Mouse (Mus musculus) CH12.LX (cell line): ENCODE results near the gene Hdac9. TPM values are rescaled to one million over a fixed set of nuclear protein-coding genes. Genes with fewer than 3 reads are reported as not detected.

ENCODE experiments used
- DNase-seq: peaks from one replicate; pipeline ENCODE4 v3.0.0-alpha.2; 2013; ENCODE audit errors: extremely low read depth
- H3K27ac ChIP-seq: 2 replicates; pipeline ENCODE4 v1.5.1; 2012; ENCODE audit warnings: low read depth, mild to moderate bottlenecking, control low read depth, moderate library complexity; ENCODE audit not compliant: insufficient read depth
- H3K27me3 ChIP-seq: replicated peaks from 2 replicates; pipeline ENCODE3; 2012; ENCODE audit warnings: inconsistent platforms
- H3K36me3 ChIP-seq, 2 experiments: replicated peaks in 1 of 2; 2 replicates each; pipeline versions ENCODE3 to v1.6.1; 2012; ENCODE audit warnings: inconsistent platforms in 1 of 2, low read length in 1 of 2, mild to moderate bottlenecking in 1 of 2, mixed read lengths in 1 of 2, moderate library complexity in 1 of 2; ENCODE audit not compliant: control insufficient read depth in 1 of 2, insufficient read depth in 1 of 2
- H3K4me1 ChIP-seq, 2 experiments: 2 replicates each; pipeline ENCODE4 v1.6.1; 2012; ENCODE audit warnings: inconsistent platforms in 1 of 2, moderate library complexity in 1 of 2; ENCODE audit not compliant: insufficient read depth in 2 of 2, control insufficient read depth in 1 of 2
- H3K4me2 ChIP-seq: 2 replicates; pipeline ENCODE4 v1.6.1; 2012; ENCODE audit warnings: low read depth, mild to moderate bottlenecking, control low read depth; ENCODE audit not compliant: poor library complexity, insufficient read depth, severe bottlenecking
- H3K4me3 ChIP-seq, 3 experiments: fragments of 150-350 bp in 1 of 3; sonication (generic) in 1 of 3; replicated peaks in 1 of 3; 2 replicates each; pipeline versions ENCODE3 to v1.5.1; 2011 to 2012; ENCODE audit warnings: low read depth in 2 of 3, low read length in 2 of 3, mild to moderate bottlenecking in 2 of 3, moderate library complexity in 2 of 3, control low read depth in 1 of 3, improper control_type of control experiment in 1 of 3, inconsistent platforms in 1 of 3, mixed read lengths in 1 of 3; ENCODE audit not compliant: poor library complexity in 1 of 3
- H3K79me2 ChIP-seq: replicated peaks from 2 replicates; pipeline ENCODE4 v1.6.1; 2012; ENCODE audit warnings: mild to moderate bottlenecking, moderate library complexity; ENCODE audit not compliant: control insufficient read depth, poor library complexity, insufficient read depth, severe bottlenecking; ENCODE audit errors: extremely low read depth
- H3K9ac ChIP-seq: 2 replicates; pipeline ENCODE4 v1.6.1; 2012; ENCODE audit warnings: low read depth, mild to moderate bottlenecking, control low read depth, moderate library complexity; ENCODE audit not compliant: insufficient read depth
- H3K9me3 ChIP-seq: replicated peaks from 2 replicates; pipeline ENCODE3; 2012; ENCODE audit warnings: low read length, inconsistent platforms, mixed read lengths
- BHLHE40 ChIP-seq: IDR thresholded peaks from 2 replicates; pipeline ENCODE4 v1.6.1; 2011; ENCODE audit warnings: mild to moderate bottlenecking, low read depth, low read length, improper control_type of control experiment
- CHD1 ChIP-seq: IDR thresholded peaks from 2 replicates; pipeline ENCODE4 v1.6.1; 2012; ENCODE audit warnings: low read depth, low read length, improper control_type of control experiment, inconsistent platforms
- CHD2 ChIP-seq: IDR thresholded peaks from 2 replicates; pipeline ENCODE4 v1.6.1; 2011; ENCODE audit warnings: low read length, improper control_type of control experiment
- CTCF ChIP-seq, 2 experiments: IDR thresholded peaks in 1 of 2; conservative IDR thresholded peaks in 1 of 2; 2 replicates each; pipeline ENCODE4 v1.5.1; 2011 to 2012; ENCODE audit warnings: low read depth in 2 of 2, low read length in 2 of 2, improper control_type of control experiment in 1 of 2, inconsistent platforms in 1 of 2, mild to moderate bottlenecking in 1 of 2, moderate library complexity in 1 of 2
- ELF1 ChIP-seq: IDR thresholded peaks from 2 replicates; pipeline ENCODE4 v1.6.1; 2014; ENCODE audit warnings: low read depth, mild to moderate bottlenecking, inconsistent platforms, low read length, improper control_type of control experiment
- EP300 ChIP-seq: IDR thresholded peaks from 2 replicates; pipeline ENCODE4 v1.6.1; 2011; ENCODE audit warnings: low read length, improper control_type of control experiment
- ETS1 ChIP-seq: conservative IDR thresholded peaks from 2 replicates; pipeline ENCODE4 v1.6.1; 2012; ENCODE audit warnings: low read depth, mild to moderate bottlenecking, inconsistent platforms, low read length, improper control_type of control experiment, moderate library complexity
- GABPA ChIP-seq: IDR thresholded peaks from 2 replicates; pipeline ENCODE4 v1.6.1; 2012; ENCODE audit warnings: low read depth, low read length, improper control_type of control experiment, inconsistent platforms; ENCODE audit not compliant: insufficient replicate concordance
- HCFC1 ChIP-seq: IDR thresholded peaks from 2 replicates; pipeline ENCODE4 v1.6.1; 2012; ENCODE audit warnings: low read depth, mild to moderate bottlenecking, inconsistent platforms, low read length, improper control_type of control experiment
- JUN ChIP-seq: IDR thresholded peaks from 2 replicates; pipeline ENCODE4 v1.6.1; 2011; ENCODE audit warnings: low read depth, mild to moderate bottlenecking, low read length, improper control_type of control experiment, moderate library complexity; ENCODE audit not compliant: insufficient read depth
- JUND ChIP-seq: conservative IDR thresholded peaks from 2 replicates; pipeline ENCODE4 v1.6.1; 2011; ENCODE audit warnings: low read depth, low read length, improper control_type of control experiment
- KAT2A ChIP-seq: IDR thresholded peaks from 2 replicates; pipeline ENCODE4 v1.6.1; 2012; ENCODE audit warnings: low read length, improper control_type of control experiment, inconsistent platforms; ENCODE audit not compliant: insufficient replicate concordance
- MAFK ChIP-seq: IDR thresholded peaks from 2 replicates; pipeline ENCODE4 v1.6.1; 2011; ENCODE audit warnings: low read length, improper control_type of control experiment; ENCODE audit not compliant: insufficient replicate concordance
- MAX ChIP-seq: IDR thresholded peaks from 2 replicates; pipeline ENCODE4 v1.6.1; 2011; ENCODE audit warnings: low read length, improper control_type of control experiment
- MAZ ChIP-seq: IDR thresholded peaks from 2 replicates; pipeline ENCODE4 v1.6.1; 2012; ENCODE audit warnings: low read depth, mild to moderate bottlenecking, inconsistent platforms, low read length, improper control_type of control experiment, moderate library complexity
- NRF1 ChIP-seq: IDR thresholded peaks from 2 replicates; pipeline ENCODE4 v1.6.1; 2014; ENCODE audit warnings: low read depth, mild to moderate bottlenecking, inconsistent platforms, low read length, improper control_type of control experiment, moderate library complexity
- RCOR1 ChIP-seq: conservative IDR thresholded peaks from 2 replicates; pipeline ENCODE4 v1.6.1; 2012; ENCODE audit warnings: low read depth, mild to moderate bottlenecking, inconsistent platforms, low read length, improper control_type of control experiment
- SIN3A ChIP-seq: IDR thresholded peaks from 2 replicates; pipeline ENCODE4 v1.6.1; 2012; ENCODE audit warnings: low read length, improper control_type of control experiment, inconsistent platforms
- SMC3 ChIP-seq: IDR thresholded peaks from 2 replicates; pipeline ENCODE4 v1.6.1; 2011; ENCODE audit warnings: low read depth, low read length, improper control_type of control experiment
- TBP ChIP-seq: conservative IDR thresholded peaks from 2 replicates; pipeline ENCODE4 v1.6.1; 2011; ENCODE audit warnings: low read depth, low read length, improper control_type of control experiment
- UBTF ChIP-seq: IDR thresholded peaks from 2 replicates; pipeline ENCODE4 v1.6.1; 2012; ENCODE audit warnings: low read depth, mild to moderate bottlenecking, inconsistent platforms, low read length, improper control_type of control experiment, moderate library complexity
- USF1 ChIP-seq: IDR thresholded peaks from 2 replicates; pipeline ENCODE4 v1.6.1; 2014; ENCODE audit warnings: low read depth, mild to moderate bottlenecking, inconsistent platforms, low read length, improper control_type of control experiment
- USF2 ChIP-seq: conservative IDR thresholded peaks from 2 replicates; pipeline ENCODE4 v1.6.1; 2011; ENCODE audit warnings: low read depth, low read length, improper control_type of control experiment
- ZC3H11A ChIP-seq: IDR thresholded peaks from 2 replicates; pipeline ENCODE4 v1.6.1; 2012; ENCODE audit warnings: low read depth, mild to moderate bottlenecking, inconsistent platforms, low read length, improper control_type of control experiment
- ZKSCAN1 ChIP-seq: IDR thresholded peaks from 2 replicates; pipeline ENCODE4 v1.6.1; 2012; ENCODE audit warnings: low read depth, inconsistent platforms, low read length, improper control_type of control experiment, borderline replicate concordance
- ZMIZ1 ChIP-seq: IDR thresholded peaks from 2 replicates; pipeline ENCODE4 v1.6.1; 2012; ENCODE audit warnings: low read depth, mild to moderate bottlenecking, inconsistent platforms, low read length, improper control_type of control experiment
- ZNF384 ChIP-seq: IDR thresholded peaks from 2 replicates; pipeline ENCODE4 v1.6.1; 2012; ENCODE audit warnings: low read depth, low read length, improper control_type of control experiment, inconsistent platforms
- dilution Hi-C: fragments of 300-500 bp; cut with MboI; formaldehyde crosslinking; loops from 2 replicates; pipeline ENCODE4 v1.14.3; 2020; ENCODE audit warnings: low sequenced_read_pairs; ENCODE audit not compliant: extremely low pct_unique_long_range_greater_than_20kb, extremely low pct_ligation_motif_present
- in situ Hi-C: fragments of 300-500 bp; cut with MboI; formaldehyde crosslinking; loops from 3 replicates; pipeline ENCODE4 v1.14.3; 2019; ENCODE audit warnings: low sequenced_read_pairs, low pct_ligation_motif_present, low pct_unique_long_range_greater_than_20kb, mixed read lengths
- polyA plus RNA-seq: library from polyadenylated mRNA; unstranded; fragments of >175 nt; gene quantifications from 2 replicates; pipeline ENCODE4 v1.2.1, GENCODE M21; 2012; ENCODE audit warnings: low read depth; ENCODE audit not compliant: insufficient read length
- total RNA-seq, 2 experiments: library from RNA; depleted of rRNA; stranded (reverse); fragments of 300-350 nt in 1 of 2; fragments of >200 nt in 1 of 2; gene quantifications; 2 replicates each; pipeline ENCODE4 v1.2.3; 2012 to 2014

Gene Hdac9
- total and polyA plus RNA-seq, 3 experiments, result 0.04 to 0.38 (median 0.17) TPM

GRCm38 (mm10) chr12:34408139-34408538 lies 508.8 kb downstream of the Hdac9 start:
- Histone ChIP-seq H3K9ac (no peak overlapping the region), H3K79me2 (no peaks in the 10 kb centered on the region), H3K27ac (no peak overlapping the region), H3K4me1 (no peaks in the 10 kb centered on the region), H3K4me3 (no peak overlapping the region), H3K27me3 (no peaks in the 10 kb centered on the region), H3K36me3 (no peaks in the 10 kb centered on the region), H3K4me2 (no peak overlapping the region), H3K9me3 (no peaks in the 10 kb centered on the region)
- dilution Hi-C loops, result no loop called here
- in situ Hi-C loops, result no loop called here
- DNase-seq, result no peak
- no peak for TF ChIP-seq ELF1
- TF ChIP-seq GABPA, result no peak
- no peak for TF ChIP-seq NRF1
- no peak for TF ChIP-seq EP300
- no peak for TF ChIP-seq ZKSCAN1
- TF ChIP-seq KAT2A, result no peak
- TF ChIP-seq SIN3A, result no peak
- no peak for TF ChIP-seq SMC3
- TF ChIP-seq CTCF (conservative IDR thresholded peaks at IDR 0.05 in 1 of 2, IDR thresholded peaks at IDR 0.05 in 1 of 2; ENCODE audit: low read depth in 2 of 2, low read length in 2 of 2), result no peak
- no peak for TF ChIP-seq JUN
- no peak for TF ChIP-seq ZC3H11A
- no peak for TF ChIP-seq MAZ
- TF ChIP-seq MAX, result no peak
- TF ChIP-seq MAFK, result no peak
- no peak for TF ChIP-seq CHD2
- TF ChIP-seq USF2, result no peak

- in situ Hi-C loops (no loop called here), dilution Hi-C loops (no loop called here)
- Histone ChIP-seq H3K36me3 (no peaks in the 10 kb centered on the region), H3K9me3 (no peaks in the 10 kb centered on the region), H3K4me1 (no peaks in the 10 kb centered on the region), H3K27ac (no peak overlapping the region), H3K27me3 (no peaks in the 10 kb centered on the region), H3K79me2 (no peaks in the 10 kb centered on the region), H3K9ac (no peak overlapping the region), H3K4me3 (no peak overlapping the region), H3K4me2 (no peak overlapping the region)
- no peak for DNase-seq
- no peak for TF ChIP-seq TBP
- no peak for TF ChIP-seq GABPA
- no peak for TF ChIP-seq ETS1
- TF ChIP-seq BHLHE40, result no peak
- TF ChIP-seq JUND, result no peak
- TF ChIP-seq HCFC1, result no peak
- TF ChIP-seq USF2, result no peak
- no peak for TF ChIP-seq MAFK
- TF ChIP-seq ZMIZ1, result no peak
- TF ChIP-seq RCOR1, result no peak
- TF ChIP-seq CHD1, result no peak
- no peak for TF ChIP-seq ELF1
- TF ChIP-seq MAX, result no peak
- no peak for TF ChIP-seq USF1
- TF ChIP-seq CTCF (conservative IDR thresholded peaks at IDR 0.05 in 1 of 2, IDR thresholded peaks at IDR 0.05 in 1 of 2; ENCODE audit: low read depth in 2 of 2, low read length in 2 of 2), result no peak
- TF ChIP-seq ZNF384, result no peak
- no peak for TF ChIP-seq NRF1
- no peak for TF ChIP-seq KAT2A
- no peak for TF ChIP-seq ZC3H11A
- no peak for TF ChIP-seq UBTF
Measured at GRCm38 (mm10) chr12:34407143-34407542, 509.8 kb downstream of the Hdac9 start.
